Mouse (Mus musculus) brain, embryonic 14.5 days (tissue): ENCODE measurements around the gene Fdx1l.

Experiments used
- CTCF ChIP-seq: fragments of 200-500 bp; IDR thresholded peaks from 2 replicates; pipeline ENCODE4 v1.5.1; 2012; ENCODE audit warnings: inconsistent platforms, mild to moderate bottlenecking, moderate library complexity, borderline replicate concordance; ENCODE audit not compliant: insufficient read depth, insufficient read length; ENCODE audit errors: extremely low read depth
- POLR2A ChIP-seq: fragments of 200-500 bp; IDR thresholded peaks from 2 replicates; pipeline ENCODE4 v1.6.1; 2012; ENCODE audit warnings: mild to moderate bottlenecking, inconsistent platforms, borderline replicate concordance; ENCODE audit not compliant: poor library complexity, insufficient read depth, insufficient read length, severe bottlenecking; ENCODE audit errors: extremely low read depth

- TF ChIP-seq CTCF (no peak), POLR2A (no peak)
These were observed 46.6 kb downstream of the Fdx1l start for GRCm38 (mm10) chr9:21026849-21027248.
